Mouse (Mus musculus) bone marrow macrophage, adult 2 months (primary cell): Measurements from ENCODE around the gene Cyp1a2. TPM values are rescaled to one million over a fixed set of nuclear protein-coding genes. Genes with fewer than 3 reads are reported as not detected.

Source experiments
- H3K27ac ChIP-seq: 2 replicates; pipeline ENCODE4 v1.5.1; 2012; ENCODE audit warnings: low read depth, low read length; ENCODE audit not compliant: insufficient read depth
- H3K4me1 ChIP-seq: 2 replicates; pipeline ENCODE4 v1.6.1; 2012; ENCODE audit warnings: low read length; ENCODE audit not compliant: control insufficient read depth, insufficient read depth
- H3K4me3 ChIP-seq: 2 replicates; pipeline ENCODE4 v1.5.1; 2012; ENCODE audit warnings: mild to moderate bottlenecking, low read length, moderate library complexity; ENCODE audit not compliant: insufficient read depth
- CTCF ChIP-seq: IDR thresholded peaks from 2 replicates; pipeline ENCODE4 v1.5.1; 2012; ENCODE audit warnings: low read depth, mild to moderate bottlenecking, low read length, moderate library complexity
- POLR2A ChIP-seq: IDR thresholded peaks from 2 replicates; pipeline ENCODE4 v1.6.1; 2012; ENCODE audit warnings: mild to moderate bottlenecking, low read depth, low read length, borderline replicate concordance
- polyA plus RNA-seq: library from polyadenylated mRNA; stranded (reverse); fragments of >200 nt; gene quantifications from 2 replicates; pipeline ENCODE4 v1.2.4, GENCODE M21; 2012; ENCODE audit not compliant: missing spikeins, insufficient read depth, insufficient read length

Cyp1a2 gene
- polyA plus RNA-seq, 1 experiment = not detected

- no peaks in the 10 kb centered on the region for H3K4me1 ChIP-seq
- H3K27ac ChIP-seq = no peak overlapping the region
- TF ChIP-seq POLR2A = no peak
- no peak for TF ChIP-seq CTCF
- H3K4me3 ChIP-seq = no peak overlapping the region
Observed at GRCm38 (mm10) chr9:57686011-57686410, 2.5 kb upstream of the Cyp1a2 start.

- no peak overlapping the region for H3K27ac ChIP-seq
- TF ChIP-seq CTCF (no peak), POLR2A (no peak)
- H3K4me1 ChIP-seq = no peaks in the 10 kb centered on the region
- no peak overlapping the region for H3K4me3 ChIP-seq
Observed at GRCm38 (mm10) chr9:57681411-57681810, 2.1 kb downstream of the Cyp1a2 start.

DNA sequence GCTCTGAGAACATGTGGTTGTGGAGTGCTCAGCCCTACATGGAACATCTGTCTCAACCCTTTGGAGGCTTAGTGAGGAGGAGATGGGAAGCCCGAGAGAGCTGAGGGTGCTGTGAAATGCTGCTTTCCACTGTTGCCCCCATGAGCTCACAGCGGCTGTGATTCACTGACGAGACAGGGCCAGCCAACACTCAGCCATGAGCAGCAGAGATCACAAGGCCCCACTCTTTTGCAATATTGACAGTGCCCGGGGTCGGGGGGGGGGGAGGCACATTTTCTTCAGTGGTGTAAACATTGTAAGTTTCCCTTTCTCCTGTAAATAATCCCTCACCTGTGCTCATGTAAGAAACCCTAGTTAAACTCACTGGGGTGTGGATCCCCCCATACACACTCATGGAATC, 12.0 kb downstream of the Cyp1a2 start:
- Histone ChIP-seq H3K4me1 (no peaks in the 10 kb centered on the region), H3K27ac (no peak overlapping the region), H3K4me3 (no peak overlapping the region)
- TF ChIP-seq CTCF = no peak
- TF ChIP-seq POLR2A = no peak

GRCm38 (mm10) chr9:57671037-57671436, 12.5 kb downstream of the Cyp1a2 start:
- Histone ChIP-seq H3K4me1 (no peaks in the 10 kb centered on the region), H3K4me3 (no peak overlapping the region), H3K27ac (no peak overlapping the region)
- TF ChIP-seq POLR2A (no peak), CTCF (no peak)

- TF ChIP-seq POLR2A (no peak), CTCF (no peak)
- no peak overlapping the region for H3K27ac ChIP-seq
Observed at GRCm38 (mm10) chr9:57669566-57669965, 13.9 kb downstream of the Cyp1a2 start.

GRCm38 (mm10) chr9:57668277-57668676, 15.2 kb downstream of the Cyp1a2 start:
- Histone ChIP-seq H3K4me1 (no peaks in the 10 kb centered on the region), H3K27ac (no peak overlapping the region), H3K4me3 (no peak overlapping the region)
- TF ChIP-seq CTCF (no peak), POLR2A (no peak)

More at GRCm38 (mm10) chr9:57669566-57669965, 13.9 kb downstream of the Cyp1a2 start:
- Histone ChIP-seq H3K4me1 (no peaks in the 10 kb centered on the region), H3K4me3 (no peak overlapping the region)

DNA sequence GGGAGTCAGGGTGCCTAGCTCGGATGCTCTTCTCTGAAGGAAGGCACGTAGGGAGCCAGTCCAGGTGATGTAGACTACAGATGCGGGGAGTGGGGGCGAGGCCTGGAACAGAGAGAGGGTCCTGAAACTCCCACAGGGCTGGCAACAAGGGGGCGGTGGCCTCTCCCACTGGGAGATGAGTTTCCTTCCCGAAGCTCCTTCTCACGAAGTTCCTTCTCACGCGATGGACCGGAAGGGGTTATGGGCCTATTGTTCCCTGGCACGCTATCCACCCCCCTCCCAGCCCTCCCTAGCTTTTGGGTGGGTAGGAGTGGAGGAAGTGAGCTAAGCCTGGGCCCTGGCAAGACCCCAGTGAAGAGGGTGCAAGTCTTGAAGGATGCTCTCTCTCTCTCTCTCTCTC, 15.7 kb downstream of the Cyp1a2 start:
- Histone ChIP-seq H3K4me3 (no peak overlapping the region), H3K27ac (no peak overlapping the region), H3K4me1 (no peaks in the 10 kb centered on the region)
- TF ChIP-seq CTCF (no peak), POLR2A (no peak)

GRCm38 (mm10) chr9:57667136-57667535, 16.4 kb downstream of the Cyp1a2 start:
- Histone ChIP-seq H3K4me1 (no peaks in the 10 kb centered on the region), H3K4me3 (no peak overlapping the region), H3K27ac (no peak overlapping the region)
- TF ChIP-seq POLR2A = no peak
- TF ChIP-seq CTCF = no peak

- no peak for TF ChIP-seq CTCF
- no peak for TF ChIP-seq POLR2A
- H3K27ac ChIP-seq = no peak overlapping the region
- H3K4me3 ChIP-seq = no peak overlapping the region
- H3K4me1 ChIP-seq = no peaks in the 10 kb centered on the region
Observed at GRCm38 (mm10) chr9:57666536-57666935, 17.0 kb downstream of the Cyp1a2 start.

- no peaks in the 10 kb centered on the region for H3K4me1 ChIP-seq
- H3K4me3 ChIP-seq = no peak overlapping the region
- no peak for TF ChIP-seq CTCF
- TF ChIP-seq POLR2A = no peak
- H3K27ac ChIP-seq = no peak overlapping the region
Observed at GRCm38 (mm10) chr9:57664616-57665015, 18.9 kb downstream of the Cyp1a2 start.

DNA sequence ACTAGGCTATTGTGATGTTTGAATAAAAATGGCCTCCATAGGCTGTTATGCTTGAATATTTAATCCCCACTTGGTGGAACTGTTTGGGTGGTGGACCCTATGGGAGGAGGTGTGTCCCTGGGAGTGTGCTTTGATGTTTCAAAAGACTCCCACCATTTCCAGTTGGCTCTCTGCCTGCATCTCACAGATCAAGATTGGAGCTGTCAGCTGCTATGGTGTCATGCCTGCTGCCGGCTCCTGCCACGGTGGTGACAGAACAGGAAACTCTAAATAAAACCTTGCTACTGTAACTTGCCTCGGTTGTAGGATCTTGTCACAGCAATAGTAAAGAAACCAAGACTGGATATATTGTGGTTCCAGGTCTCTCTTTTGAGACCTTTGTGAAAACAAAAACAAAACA, 22.0 kb downstream of the Cyp1a2 start:
- TF ChIP-seq CTCF = no peak
- no peak for TF ChIP-seq POLR2A
- H3K4me3 ChIP-seq = no peak overlapping the region
- no peak overlapping the region for H3K27ac ChIP-seq
- no peaks in the 10 kb centered on the region for H3K4me1 ChIP-seq
